Mouse (Mus musculus) gastrocnemius, adult 8-10 months (tissue): ENCODE results near the gene Ftsj3. TPM values are rescaled to one million over a fixed set of nuclear protein-coding genes. Genes with fewer than 3 reads are reported as not detected.
"Not testable (repeated sequence)": the region's sequence is repeated elsewhere in the genome, so short reads cannot be mapped to it uniquely, and the experiment has no call there.

Source experiments
- DNase-seq, 2 experiments: peaks; one replicate each; pipeline ENCODE4 v3.0.0; 2022; ENCODE audit warnings: low spot score in 2 of 2
- total RNA-seq, 4 experiments: library from RNA; stranded (reverse); gene quantifications; 2 replicates each; pipeline ENCODE4 v1.2.4; 2022

Ftsj3 gene
- total RNA-seq, 4 experiments from 2014 or later = 18.0 to 28.8 (median 21.3) TPM

- DNase-seq = no peak
Measured at GRCm38 (mm10) chr11:106202123-106202465, 53.8 kb downstream of the Ftsj3 start, which contains the start of gene Strada. Strada (minus strand) TSS chr11:106202168.

- DNase-seq = no peak
Measured at GRCm38 (mm10) chr11:106201337-106202122, 54.3 kb downstream of the Ftsj3 start.

- DNase-seq = no peak
Measured at GRCm38 (mm10) chr11:106200756-106201155, 55.1 kb downstream of the Ftsj3 start.

- DNase-seq = not testable (repeated sequence)
Measured at GRCm38 (mm10) chr11:106199997-106200396, 55.9 kb downstream of the Ftsj3 start.

Other genes with a start within 250 kb of the Ftsj3 start
- not detected for gene Kcnh6, start 248.0 kb downstream of the Ftsj3 start, total RNA-seq
- 10 to 100 TPM; 21.1 to 27.1 (median 25.0) TPM for gene Dcaf7, start 219.2 kb downstream of the Ftsj3 start, total RNA-seq
- gene Taco1, start 190.0 kb downstream of the Ftsj3 start, total RNA-seq = 10 to 100 TPM; 35.8 to 42.1 (median 39.3) TPM
- 10 to 100 TPM; 20.6 to 24.8 (median 22.5) TPM for gene Map3k3, start 171.5 kb downstream of the Ftsj3 start, total RNA-seq
- gene Gm10840, start 95.2 kb downstream of the Ftsj3 start, total RNA-seq = not detected
- gene Limd2, start 95.2 kb downstream of the Ftsj3 start, total RNA-seq = 1 to 10 TPM; 2.2 to 2.8 (median 2.4) TPM
- 10 to 100 TPM; 11.1 to 14.7 (median 12.6) TPM for gene Strada, start 53.9 kb downstream of the Ftsj3 start, total RNA-seq
- 10 to 100 TPM; 59.2 to 76.2 (median 65.5) TPM for gene Ccdc47, start 39.7 kb downstream of the Ftsj3 start, total RNA-seq
- 10 to 100 TPM; 22.8 to 26.9 (median 24.4) TPM for gene Ddx42, start 39.2 kb downstream of the Ftsj3 start, total RNA-seq
- gene Psmc5, start 75 bp upstream of the Ftsj3 start, total RNA-seq = 100 to 1,000 TPM; 125 to 150 (median 137) TPM
- 10 to 100 TPM in 2 of 4 experiments, 1 to 10 TPM in 2; 8.3 to 11.5 (median 10.0) TPM for gene Smarcd2, start 16.9 kb upstream of the Ftsj3 start, total RNA-seq
- under 1 TPM in 3 of 4 experiments, not detected in 1; 0.07 to 0.13 (median 0.12) TPM for gene Tcam1, start 20.6 kb upstream of the Ftsj3 start, total RNA-seq
- not detected for gene Gh, start 45.8 kb upstream of the Ftsj3 start, total RNA-seq
- under 1 TPM in 3 of 4 experiments, not detected in 1; 0.24 to 0.58 (median 0.25) TPM for gene Cd79b, start 58.7 kb upstream of the Ftsj3 start, total RNA-seq
- gene Scn4a, start 97.2 kb upstream of the Ftsj3 start, total RNA-seq = 100 to 1,000 TPM; 486 to 711 (median 596) TPM
- gene Prr29, start 109.4 kb upstream of the Ftsj3 start, total RNA-seq = 1 to 10 TPM; 3.3 to 5.5 (median 4.3) TPM
- 1 to 10 TPM; 2.3 to 5.2 (median 4.3) TPM for gene Icam2, start 132.0 kb upstream of the Ftsj3 start, total RNA-seq
- 1 to 10 TPM; 6.9 to 8.9 (median 7.6) TPM for gene Ern1, start 231.8 kb upstream of the Ftsj3 start, total RNA-seq